Mouse (Mus musculus) retina, embryonic 14.5 days (tissue): ENCODE measurements around the gene Agt.

Experiments
- DNase-seq: peaks from one replicate; pipeline ENCODE4 v3.0.0-alpha.2; 2015; ENCODE audit warnings: low spot score

The Agt gene

DNA sequence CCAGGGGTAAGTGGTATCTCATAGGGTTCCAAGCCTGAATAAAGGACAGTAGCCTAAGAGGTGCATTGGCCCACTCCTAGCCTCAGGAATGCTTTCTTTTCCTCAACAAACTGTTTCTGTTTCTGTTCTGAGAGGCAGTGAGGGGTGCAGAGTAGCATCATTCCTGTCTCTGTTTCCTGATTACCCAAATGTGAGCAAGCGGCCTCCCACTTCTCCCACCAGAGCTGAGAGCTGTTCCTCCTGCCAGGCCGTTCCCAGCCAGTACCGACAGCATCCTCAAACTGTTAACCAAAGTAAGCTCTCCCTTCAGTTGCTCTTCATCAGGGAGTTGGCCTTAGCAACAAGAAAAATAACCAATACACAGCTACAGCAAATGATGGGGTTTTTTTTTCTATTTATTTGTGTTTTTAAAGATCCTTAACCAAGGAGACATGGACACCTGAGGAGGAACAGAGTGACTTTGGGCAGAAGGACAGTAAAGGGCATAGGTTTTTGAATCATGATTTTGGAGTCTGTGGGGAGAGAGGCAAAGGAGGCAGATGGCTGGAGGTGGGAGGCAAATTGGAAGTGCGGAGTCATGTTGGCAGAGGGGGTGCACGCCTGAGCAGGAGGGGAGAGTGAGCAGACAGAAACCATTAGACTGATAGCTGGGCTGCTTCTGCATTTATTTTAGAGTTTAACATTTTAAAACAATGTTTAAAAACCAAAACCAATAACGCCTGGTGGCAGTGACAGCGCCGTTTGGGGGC lies 61.8 kb downstream of the Agt start:
- DNase-seq = no peak
